Mouse (Mus musculus) heart, embryonic 12.5 days (tissue): ENCODE results near the gene Nt5dc3. TPM values are rescaled to one million over a fixed set of nuclear protein-coding genes. Genes with fewer than 3 reads are reported as not detected.

Experiments
- ATAC-seq: fragments of 200-750 bp; cut with Nextera tagmentation; 2 replicates; pipeline ENCODE4 v1.8.0; 2017; ENCODE audit warnings: moderate TSS enrichment, moderate library complexity; ENCODE audit not compliant: insufficient number of reproducible peaks, low FRiP score
- H3K27ac ChIP-seq: fragments of 300-500 bp; sonication (generic); 2 replicates; pipeline ENCODE4 v1.5.1; 2016; ENCODE audit warnings: mild to moderate bottlenecking, moderate library complexity; ENCODE audit not compliant: poor library complexity, severe bottlenecking
- H3K27me3 ChIP-seq: fragments of 300-500 bp; sonication (generic); replicated peaks from 2 replicates; pipeline ENCODE4 v1.6.1; 2016; ENCODE audit warnings: mild to moderate bottlenecking, moderate library complexity
- H3K36me3 ChIP-seq: fragments of 300-500 bp; sonication (generic); 2 replicates; pipeline ENCODE4 v1.6.1; 2016; ENCODE audit warnings: mild to moderate bottlenecking, moderate library complexity
- H3K4me1 ChIP-seq: fragments of 300-500 bp; sonication (generic); replicated peaks from 2 replicates; pipeline ENCODE4 v1.6.1; 2016; ENCODE audit warnings: mild to moderate bottlenecking
- H3K4me2 ChIP-seq: fragments of 300-500 bp; sonication (generic); 2 replicates; pipeline ENCODE4 v1.6.1; 2016; ENCODE audit warnings: mild to moderate bottlenecking, moderate library complexity
- H3K4me3 ChIP-seq: fragments of 300-500 bp; sonication (generic); 2 replicates; pipeline ENCODE4 v1.5.1; 2016; ENCODE audit warnings: mild to moderate bottlenecking
- H3K9ac ChIP-seq: fragments of 300-500 bp; sonication (generic); 2 replicates; pipeline ENCODE4 v1.6.1; 2016; ENCODE audit warnings: mild to moderate bottlenecking, moderate library complexity
- H3K9me3 ChIP-seq: fragments of 300-500 bp; sonication (generic); replicated peaks from 2 replicates; pipeline ENCODE4 v1.6.1; 2016; ENCODE audit warnings: mild to moderate bottlenecking, moderate library complexity
- WGBS: fragments of 180-500 bp; shearing (Covaris S2); methylation state at CpG from one replicate; pipeline ENCODE4 v1.1.7; 2016; 5-methylcytosine and 5-hydroxymethylcytosine counted together
- polyA plus RNA-seq: library from polyadenylated mRNA; unstranded; fragments of >200 nt; fragmentation: Nextera tagmentation; extraction: Ambion mirVana; gene quantifications from 2 replicates; pipeline ENCODE4 v1.2.1, GENCODE M21; 2016

Nt5dc3 gene
- polyA plus RNA-seq, 1 experiment from 2014 or later = 2.0 TPM

GRCm38 (mm10) chr10:86779816-86780500, 1.2 kb downstream of the Nt5dc3 start:
- peak overlapping the region; percentile 88 for H3K9ac ChIP-seq
- peaks cover 54% of the 10 kb centered on the region for H3K4me1 ChIP-seq
- WGBS = 15% methylated on average over 12 of the region's 12 CpGs
- H3K27me3 ChIP-seq = no peaks in the 10 kb centered on the region
- peak overlapping the region; percentile 85 for H3K4me3 ChIP-seq
- H3K9me3 ChIP-seq = no peaks in the 10 kb centered on the region
- H3K36me3 ChIP-seq = no peaks in the 10 kb centered on the region
- no peak for ATAC-seq
- peak overlapping the region; percentile 94; the same call in 1 of the 2 replicates for H3K27ac ChIP-seq
- peak overlapping the region; percentile 97 for H3K4me2 ChIP-seq

- no peak for ATAC-seq
- Histone ChIP-seq H3K36me3 (no peaks in the 10 kb centered on the region), H3K4me1 (peaks cover 53% of the 10 kb centered on the region), H3K4me2 (no peak overlapping the region), H3K9ac (0 out of 2 replicates have a peak overlapping the region, but pooled peaks have one; percentile 36), H3K27me3 (no peaks in the 10 kb centered on the region), H3K9me3 (no peaks in the 10 kb centered on the region), H3K27ac (no peak overlapping the region), H3K4me3 (no peak overlapping the region)
- 41% methylated on average over 5 of the region's 5 CpGs for WGBS
Measured at GRCm38 (mm10) chr10:86781641-86782040, 2.8 kb downstream of the Nt5dc3 start.

DNA sequence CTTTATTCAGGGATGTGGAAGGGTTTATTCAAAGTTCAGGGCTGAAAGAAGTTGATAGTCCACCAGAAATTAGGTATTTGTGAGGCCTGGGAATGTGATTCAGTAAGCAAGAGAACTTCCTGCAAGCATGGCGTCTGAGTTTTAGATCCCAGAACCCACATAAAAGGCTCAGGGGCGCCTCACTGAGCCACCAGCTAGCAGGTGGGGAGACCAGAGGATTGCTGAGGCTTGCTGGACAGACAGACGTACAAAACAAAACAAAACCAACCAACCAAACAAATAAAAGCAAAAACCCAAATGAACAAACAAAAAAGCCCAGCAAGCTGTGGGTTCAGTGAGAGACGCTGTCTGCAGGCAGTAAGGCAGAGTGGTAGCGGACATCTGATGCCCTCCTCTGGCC, 3.9 kb downstream of the Nt5dc3 start:
- WGBS = 70% methylated on average over 5 of the region's 5 CpGs
- H3K4me1 ChIP-seq = peaks cover 46% of the 10 kb centered on the region
- ATAC-seq = no peak

DNA sequence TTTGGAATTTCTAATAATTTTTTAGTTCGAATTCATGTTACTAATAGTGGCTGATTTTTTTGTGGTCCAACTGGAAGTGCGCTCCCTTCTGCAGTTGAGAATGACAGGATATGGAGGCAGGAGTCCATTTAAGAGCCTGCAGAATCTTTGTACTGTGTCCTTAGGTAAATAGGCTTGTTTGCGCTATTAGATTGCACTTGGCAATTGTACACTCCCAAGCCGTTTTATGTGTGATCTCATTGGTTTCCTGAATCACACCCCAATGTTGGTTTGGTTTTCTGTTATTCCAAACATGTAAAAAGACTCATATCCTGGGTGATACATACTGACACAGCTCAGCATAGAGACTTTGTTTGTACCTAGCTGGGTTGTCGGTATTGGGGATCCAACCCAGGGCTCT, 4.8 kb downstream of the Nt5dc3 start:
- no peaks in the 10 kb centered on the region for H3K27me3 ChIP-seq
- no peak for ATAC-seq
- H3K4me2 ChIP-seq = no peak overlapping the region
- H3K4me3 ChIP-seq = no peak overlapping the region
- no peaks in the 10 kb centered on the region for H3K9me3 ChIP-seq
- 78% methylated on average over 5 of the region's 5 CpGs for WGBS
- no peaks in the 10 kb centered on the region for H3K36me3 ChIP-seq
- H3K4me1 ChIP-seq = peaks cover 40% of the 10 kb centered on the region
- no peak overlapping the region for H3K27ac ChIP-seq
- H3K9ac ChIP-seq = no peak overlapping the region

More for the DNA sequence above, 3.9 kb downstream of the Nt5dc3 start:
- H3K4me2 ChIP-seq = no peak overlapping the region
- no peaks in the 10 kb centered on the region for H3K27me3 ChIP-seq
- H3K27ac ChIP-seq = peak overlapping the region; percentile 7; the same call in 1 of the 2 replicates
- no peaks in the 10 kb centered on the region for H3K9me3 ChIP-seq
- H3K4me3 ChIP-seq = no peak overlapping the region
- no peak overlapping the region for H3K9ac ChIP-seq
- no peaks in the 10 kb centered on the region for H3K36me3 ChIP-seq

DNA sequence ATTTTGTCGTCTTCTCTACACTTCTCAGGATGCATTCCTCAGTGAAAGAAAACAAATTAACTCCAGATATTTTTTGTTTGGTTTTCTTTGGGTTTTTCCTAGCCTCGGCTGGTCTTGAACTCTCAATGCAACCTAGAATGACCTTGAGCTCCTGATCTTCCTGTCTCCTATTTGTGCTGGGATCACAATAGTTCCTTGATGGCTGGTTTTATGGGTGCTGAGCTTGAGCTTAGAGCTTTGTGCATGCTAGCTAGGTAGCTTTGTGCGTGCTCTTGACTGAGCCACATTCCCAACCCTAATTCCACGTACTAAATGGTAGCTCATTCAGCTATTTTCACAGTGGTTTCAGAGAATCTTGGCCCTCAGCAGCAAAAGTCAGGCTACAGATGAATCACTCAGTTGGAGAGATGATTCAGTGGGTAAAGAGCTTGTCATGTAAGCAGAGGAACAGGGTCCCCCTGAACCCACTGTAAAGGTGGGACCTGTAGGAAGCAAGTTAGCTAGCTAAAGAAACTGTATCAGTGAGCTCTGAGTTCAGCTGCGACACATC, 5.4 kb downstream of the Nt5dc3 start:
- Histone ChIP-seq H3K36me3 (no peaks in the 10 kb centered on the region), H3K9me3 (no peaks in the 10 kb centered on the region), H3K4me2 (no peak overlapping the region), H3K4me1 (peaks cover 40% of the 10 kb centered on the region), H3K27ac (no peak overlapping the region), H3K9ac (no peak overlapping the region), H3K4me3 (no peak overlapping the region), H3K27me3 (no peaks in the 10 kb centered on the region)
- ATAC-seq = no peak
- 78% methylated on average over 5 of the region's 5 CpGs for WGBS

- Histone ChIP-seq H3K27me3 (no peaks in the 10 kb centered on the region), H3K36me3 (no peaks in the 10 kb centered on the region), H3K4me2 (no peak overlapping the region), H3K27ac (no peak overlapping the region), H3K9ac (no peak overlapping the region), H3K9me3 (no peaks in the 10 kb centered on the region), H3K4me1 (peaks cover 30% of the 10 kb centered on the region), H3K4me3 (no peak overlapping the region)
- 68% methylated on average over 2 of the region's 2 CpGs for whole genome bisulfite sequencing
- ATAC-seq = no peak
Measured at GRCm38 (mm10) chr10:86785396-86785795, 6.6 kb downstream of the Nt5dc3 start.

DNA sequence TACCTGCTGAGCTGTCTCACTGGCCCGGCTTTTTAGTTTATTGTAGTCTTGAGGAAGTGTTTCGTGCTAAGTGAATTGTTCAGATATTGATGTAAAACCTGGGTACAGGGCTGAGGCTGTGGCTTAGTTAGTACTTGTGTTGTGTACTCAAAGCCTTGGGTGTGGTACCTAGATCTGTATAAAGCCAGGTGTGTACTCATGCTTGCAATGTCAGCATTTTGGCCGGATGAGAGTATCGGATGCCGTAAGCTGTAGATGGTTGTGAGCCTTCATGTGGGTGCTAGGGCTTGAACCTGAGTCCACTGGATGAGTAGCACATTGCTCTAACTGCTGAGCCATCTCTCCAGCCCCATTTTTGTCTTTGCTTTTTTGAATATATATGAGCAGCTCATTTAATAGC, 7.3 kb downstream of the Nt5dc3 start:
- no peak overlapping the region for H3K4me3 ChIP-seq
- WGBS = 93% methylated on average over 5 of the region's 5 CpGs
- H3K36me3 ChIP-seq = no peaks in the 10 kb centered on the region
- no peak overlapping the region for H3K9ac ChIP-seq
- peaks cover 28% of the 10 kb centered on the region for H3K4me1 ChIP-seq
- H3K27me3 ChIP-seq = no peaks in the 10 kb centered on the region
- H3K27ac ChIP-seq = no peak overlapping the region
- H3K9me3 ChIP-seq = no peaks in the 10 kb centered on the region
- ATAC-seq = no peak
- H3K4me2 ChIP-seq = no peak overlapping the region

GRCm38 (mm10) chr10:86788193-86788592, 9.4 kb downstream of the Nt5dc3 start:
- Histone ChIP-seq H3K36me3 (no peaks in the 10 kb centered on the region), H3K27me3 (no peaks in the 10 kb centered on the region), H3K4me3 (no peak overlapping the region), H3K4me1 (peaks cover 23% of the 10 kb centered on the region), H3K9me3 (no peaks in the 10 kb centered on the region), H3K27ac (no peak overlapping the region), H3K9ac (no peak overlapping the region), H3K4me2 (no peak overlapping the region)
- ATAC-seq = no peak
- WGBS = 63% methylated on average over 5 of the region's 5 CpGs

- Histone ChIP-seq H3K9me3 (no peaks in the 10 kb centered on the region), H3K4me3 (no peak overlapping the region), H3K27me3 (no peaks in the 10 kb centered on the region), H3K4me2 (no peak overlapping the region), H3K9ac (no peak overlapping the region), H3K4me1 (peaks cover 31% of the 10 kb centered on the region), H3K27ac (no peak overlapping the region), H3K36me3 (no peaks in the 10 kb centered on the region)
- 87% methylated on average over 7 of the region's 7 CpGs for WGBS
- no peak for ATAC-seq
Measured at GRCm38 (mm10) chr10:86789146-86789672, 10.4 kb downstream of the Nt5dc3 start.

- Histone ChIP-seq H3K4me1 (peaks cover 36% of the 10 kb centered on the region), H3K4me2 (no peak overlapping the region), H3K27me3 (no peaks in the 10 kb centered on the region), H3K36me3 (no peaks in the 10 kb centered on the region), H3K4me3 (no peak overlapping the region), H3K9ac (no peak overlapping the region), H3K27ac (no peak overlapping the region), H3K9me3 (no peaks in the 10 kb centered on the region)
- 61% methylated on average over 7 of the region's 7 CpGs for WGBS
- ATAC-seq = no peak
Measured at GRCm38 (mm10) chr10:86791507-86792184, 12.8 kb downstream of the Nt5dc3 start.

DNA sequence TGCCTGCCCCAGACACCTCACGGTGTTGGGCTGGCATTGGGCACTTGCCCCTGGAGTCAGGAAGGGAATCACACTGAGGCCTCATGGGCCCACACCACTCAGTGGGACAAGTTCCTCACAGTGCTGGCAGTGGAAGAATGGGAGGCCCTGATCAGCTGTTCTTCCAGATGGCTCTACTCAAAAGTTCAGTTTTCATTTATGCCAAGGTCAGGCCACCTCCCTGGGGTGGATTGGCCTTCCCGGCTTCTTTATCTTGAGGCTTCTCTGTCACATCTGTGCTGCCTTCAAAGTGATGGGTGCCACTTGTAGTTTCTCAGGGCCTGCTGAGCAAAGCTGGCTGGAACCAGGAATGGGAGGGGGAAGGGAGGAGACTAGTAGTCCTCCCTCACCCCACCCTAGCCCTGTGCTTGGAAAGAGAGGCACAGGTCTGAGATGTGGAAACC, 14.7 kb downstream of the Nt5dc3 start:
- 48% methylated on average over 2 of the region's 2 CpGs for WGBS
- Histone ChIP-seq H3K4me1 (peaks cover 36% of the 10 kb centered on the region), H3K9ac (no peak overlapping the region)

More for the DNA sequence above, 14.7 kb downstream of the Nt5dc3 start:
- Histone ChIP-seq H3K27ac (peak overlapping the region; percentile 63), H3K9me3 (no peaks in the 10 kb centered on the region), H3K4me2 (no peak overlapping the region), H3K36me3 (no peaks in the 10 kb centered on the region), H3K27me3 (no peaks in the 10 kb centered on the region), H3K4me3 (no peak overlapping the region)
- peak; percentile 25; the same call in 1 of the 2 replicates for ATAC-seq
